Mouse (Mus musculus) cerebellum, adult 9-10 months (tissue): Measurements from ENCODE around the gene Adamts7.
A peak's percentile ranks its signal among the peaks of the same experiment; 100 is the strongest.

ENCODE experiments used
- DNase-seq: peaks from one replicate; pipeline ENCODE4 v3.0.0; 2022

Gene Adamts7

DNA sequence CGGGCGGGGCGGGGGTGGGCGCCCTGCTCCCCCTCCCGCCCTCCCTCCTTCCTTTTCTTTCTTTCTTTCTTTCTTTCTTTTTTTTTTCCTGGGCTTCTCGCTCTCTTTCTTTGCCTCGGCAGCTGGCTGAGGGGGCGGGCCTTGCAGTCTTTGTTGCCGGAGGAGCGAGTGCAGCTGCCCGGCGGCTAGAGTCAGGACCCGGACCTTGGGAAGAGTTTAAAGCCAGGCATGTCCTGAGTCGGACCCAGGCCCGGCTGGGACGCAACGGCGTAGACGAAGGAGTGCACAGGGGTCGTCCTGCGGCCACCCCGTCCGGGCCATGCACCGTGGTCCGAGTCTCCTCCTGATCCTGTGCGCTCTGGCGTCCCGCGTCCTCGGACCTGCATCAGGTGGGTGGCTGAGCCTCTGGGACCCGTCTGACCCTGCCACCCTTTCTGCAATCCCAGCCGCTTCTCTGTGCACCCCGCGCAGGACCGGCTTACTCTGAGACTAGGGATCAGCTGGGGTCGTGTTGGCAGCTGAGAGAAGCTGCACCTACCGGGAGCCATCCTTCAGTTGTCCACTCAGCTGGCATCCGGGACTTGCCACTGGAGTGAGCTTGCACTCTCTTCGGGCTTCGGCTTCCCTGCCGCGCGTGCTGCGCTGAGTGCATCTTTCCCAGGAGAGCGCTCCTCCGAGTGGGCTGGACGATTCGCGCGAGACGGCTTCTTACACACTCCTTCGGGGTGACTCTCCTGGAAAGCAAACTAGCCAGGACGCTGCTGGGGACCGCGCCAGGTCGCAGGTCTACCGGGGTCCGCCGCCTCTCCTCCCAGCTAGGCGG lies at the start of gene Adamts7:
Gene Adamts7 (plus strand): TSS at position 144 of the 823 bp plus-strand sequence.
- no peak for DNase-seq

DNA sequence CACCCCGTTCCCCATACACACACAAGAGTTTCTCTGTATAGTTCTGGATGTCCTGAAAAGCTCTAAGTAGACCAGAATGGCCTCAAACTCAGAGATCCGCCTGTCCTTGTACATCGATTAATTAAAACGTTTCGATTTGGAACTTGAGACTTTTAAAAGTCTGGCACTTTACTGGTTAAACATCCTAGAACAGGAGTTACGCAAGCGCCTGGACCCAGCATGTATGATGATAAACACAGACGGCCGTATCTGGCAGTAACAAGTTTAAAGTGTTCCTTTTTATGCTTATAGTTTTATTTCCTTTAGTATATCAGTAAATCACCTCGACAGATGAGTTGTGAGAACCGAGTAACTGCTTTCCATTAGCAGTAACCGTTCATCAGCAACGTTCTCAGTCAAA lies 49.7 kb upstream of the Adamts7 start:
- no peak for DNase-seq

DNA sequence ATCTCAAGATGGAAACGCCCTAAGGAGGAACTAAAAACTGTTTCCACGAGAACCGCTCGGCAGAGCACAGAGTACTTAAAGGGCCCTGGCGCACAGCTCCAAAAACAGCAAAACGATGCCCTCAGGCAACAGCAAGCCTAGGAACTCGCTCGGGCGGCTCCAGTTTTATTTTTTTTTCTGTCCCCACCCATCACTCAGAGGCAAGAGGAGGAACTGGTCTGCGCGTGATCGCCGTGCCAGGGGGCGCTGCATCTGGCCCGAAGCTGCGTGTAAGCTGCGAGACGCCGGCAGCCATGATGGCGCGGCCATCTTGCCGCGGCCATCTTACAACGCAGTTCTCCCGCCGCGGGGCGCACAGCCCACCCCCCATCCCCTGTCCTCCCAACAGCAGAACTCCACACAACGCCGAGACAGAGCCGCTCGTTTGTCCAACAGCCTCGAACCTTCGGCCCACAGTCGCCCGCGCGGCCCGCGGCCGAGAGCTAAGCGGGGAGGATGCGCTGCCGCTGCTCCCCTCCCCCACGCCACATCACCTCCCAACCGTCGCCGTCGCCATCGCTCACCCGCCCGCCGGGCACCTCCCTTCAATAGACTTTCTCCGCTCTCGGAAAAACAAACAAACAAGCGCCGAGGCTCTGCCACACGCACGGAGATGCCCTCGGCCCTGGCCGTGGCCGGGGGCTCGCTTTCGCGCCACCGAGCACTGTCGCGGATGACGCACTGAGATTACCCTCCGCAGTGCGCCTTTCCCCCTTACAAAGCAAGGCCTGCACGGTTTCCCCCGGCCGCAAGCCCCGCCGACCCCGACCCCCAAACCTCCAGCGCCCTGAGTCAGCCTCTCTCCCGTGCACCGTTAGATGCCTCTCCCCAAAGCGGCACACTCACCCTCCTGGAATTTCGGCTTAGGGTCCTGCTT lies 49.0 kb upstream of the Adamts7 start:
- peak; percentile 86 for DNase-seq

DNA sequence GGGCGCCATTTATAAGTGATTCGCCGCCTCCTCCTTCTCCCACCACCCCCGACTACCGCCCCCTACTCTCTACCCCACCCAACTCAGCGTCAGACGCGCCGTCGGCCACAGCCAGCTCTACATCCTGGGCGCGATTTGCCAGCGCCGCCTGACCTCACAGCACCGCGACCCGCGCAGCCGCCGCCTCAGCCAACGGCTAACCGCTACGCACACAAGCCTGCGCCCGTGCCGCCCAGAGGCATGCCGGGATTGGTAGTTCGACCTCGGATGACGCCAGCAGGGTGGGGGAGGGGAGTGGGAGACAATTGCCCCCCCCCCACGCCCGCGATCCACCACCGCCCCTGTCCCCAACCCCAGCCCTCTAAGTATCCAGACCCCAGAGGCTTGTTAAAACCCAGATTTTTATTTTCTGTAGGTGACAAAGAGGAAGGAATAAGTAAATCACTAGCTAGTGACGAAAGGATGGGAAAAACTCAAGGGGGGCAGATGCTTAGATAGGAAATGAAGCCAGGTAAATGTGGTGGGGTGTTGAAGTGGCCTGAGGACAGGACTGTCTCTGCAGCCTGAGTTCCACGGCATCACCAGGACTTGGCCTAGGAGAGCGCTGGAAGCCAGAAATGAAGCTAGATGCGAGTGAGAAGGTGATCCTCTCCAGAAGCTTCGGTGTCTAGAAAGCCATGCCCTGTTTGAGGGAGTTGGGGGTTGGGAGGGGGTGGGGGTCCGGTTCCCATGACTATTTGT lies 48.1 kb upstream of the Adamts7 start, which contains the start of gene Morf4l1:
Gene Morf4l1 (minus strand): TSS at position 208 of the 741 bp plus-strand sequence.
- peak; percentile 96 for DNase-seq

DNA sequence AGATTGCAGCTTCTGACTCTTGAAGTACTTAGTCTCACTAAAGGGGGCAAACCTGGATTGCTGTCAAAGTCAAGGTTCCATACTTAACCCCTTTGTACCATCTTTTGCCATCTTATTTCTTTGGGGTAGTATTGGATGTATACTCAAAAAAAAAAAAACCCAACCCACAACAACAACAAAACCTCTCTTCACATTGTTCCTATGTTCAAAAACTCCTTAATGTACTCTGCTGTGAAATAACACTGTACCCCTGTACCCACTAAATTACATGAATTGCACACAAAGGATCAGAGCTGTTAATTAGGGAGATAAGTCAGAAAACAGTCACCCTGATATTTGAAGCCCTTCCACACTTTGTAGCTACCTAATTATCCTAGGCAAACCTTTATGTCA lies 47.6 kb upstream of the Adamts7 start:
- no peak for DNase-seq

DNA sequence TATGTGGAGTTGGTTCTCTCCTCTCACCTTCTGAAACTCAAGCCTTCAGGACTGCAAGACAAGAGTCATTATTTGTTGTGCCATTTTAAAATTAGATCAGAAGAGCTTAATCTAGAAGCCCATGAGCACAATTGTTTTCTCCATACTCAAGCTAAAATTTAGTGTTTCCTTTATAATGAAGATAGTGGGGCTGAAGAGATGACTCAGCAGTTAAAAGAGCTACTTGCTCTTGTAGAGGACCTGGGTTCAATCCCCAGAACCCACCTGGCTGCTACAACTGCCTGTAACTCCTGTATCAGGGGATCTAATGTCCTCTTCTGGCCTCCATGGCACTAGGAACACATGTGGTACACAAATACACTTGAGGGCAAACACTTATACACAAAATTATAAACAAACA lies 45.6 kb upstream of the Adamts7 start:
- DNase-seq = no peak

DNA sequence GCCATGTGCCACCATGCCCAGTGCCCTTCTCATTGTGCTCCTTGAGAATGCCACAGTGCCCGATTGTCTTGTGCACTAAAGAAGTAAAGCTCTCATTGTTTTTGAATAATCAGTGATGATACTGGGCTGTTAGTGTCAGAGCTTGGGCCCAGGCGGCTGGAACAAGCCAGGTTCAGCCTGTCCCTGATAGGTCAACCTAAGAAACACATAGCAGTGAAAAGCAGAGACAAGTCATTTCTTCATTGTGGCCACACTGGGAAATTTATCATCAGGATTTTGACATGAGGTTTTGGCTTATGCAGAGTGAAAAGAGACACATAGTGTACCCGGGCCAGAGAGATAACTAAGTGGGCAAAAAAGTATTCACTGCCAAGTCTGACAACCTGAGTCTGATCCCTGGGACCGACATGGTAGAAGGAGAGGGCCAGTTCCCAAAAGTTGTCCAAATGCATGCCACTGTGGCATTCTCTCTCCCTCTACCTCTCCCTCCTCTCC lies 40.6 kb upstream of the Adamts7 start:
- no peak for DNase-seq

DNA sequence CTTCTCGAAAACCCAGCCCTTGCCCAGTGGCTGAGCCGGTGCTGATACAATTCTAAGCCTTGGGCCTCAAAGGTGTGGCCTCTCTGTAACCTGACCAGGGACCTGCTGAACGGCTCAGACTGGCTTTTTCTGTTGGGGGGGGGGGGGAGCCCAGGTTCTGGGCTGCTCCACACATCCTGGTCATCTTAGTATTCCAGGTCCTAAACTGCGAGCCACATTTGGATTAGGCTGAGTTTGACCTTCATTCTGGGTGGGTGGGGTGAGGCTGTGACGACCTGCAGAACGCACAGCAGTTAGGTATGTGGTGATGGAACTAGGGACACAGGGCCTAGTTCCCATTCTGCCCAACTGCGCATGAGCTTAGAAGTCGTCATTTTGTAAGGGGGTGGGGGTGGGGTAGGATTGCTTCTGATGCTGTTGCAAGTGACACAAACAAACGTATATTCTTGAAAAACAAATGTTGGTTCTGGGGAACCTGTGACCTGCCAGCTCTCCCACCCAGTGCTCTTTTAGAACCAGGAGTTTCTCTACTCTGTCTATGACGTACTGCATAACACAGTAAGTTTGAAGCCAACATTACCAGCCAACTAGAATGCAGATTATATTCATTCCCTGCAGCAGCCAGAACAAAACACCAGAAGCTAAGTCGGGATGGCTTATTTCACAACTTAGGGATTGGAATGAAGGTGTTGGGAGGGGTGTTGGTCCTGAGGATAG lies 38.6 kb upstream of the Adamts7 start:
- no peak for DNase-seq

DNA sequence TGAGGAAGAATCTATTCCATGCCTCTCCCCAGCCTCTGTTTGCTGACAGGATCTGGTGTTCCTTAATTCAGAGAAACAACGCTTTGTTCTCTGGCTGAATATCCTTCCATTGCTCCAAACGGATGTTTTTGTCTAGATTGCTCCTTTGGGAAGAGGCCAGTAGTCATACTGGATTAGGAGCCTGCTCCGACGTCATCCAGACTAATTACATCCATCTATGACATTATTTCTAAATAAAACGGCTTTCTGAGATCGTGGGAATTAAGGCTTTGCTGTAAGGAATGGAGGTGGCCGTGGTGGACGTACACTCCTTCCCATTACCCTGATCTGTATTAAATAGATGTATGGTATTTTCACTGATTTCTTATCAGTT lies 38.0 kb upstream of the Adamts7 start:
- no peak for DNase-seq

DNA sequence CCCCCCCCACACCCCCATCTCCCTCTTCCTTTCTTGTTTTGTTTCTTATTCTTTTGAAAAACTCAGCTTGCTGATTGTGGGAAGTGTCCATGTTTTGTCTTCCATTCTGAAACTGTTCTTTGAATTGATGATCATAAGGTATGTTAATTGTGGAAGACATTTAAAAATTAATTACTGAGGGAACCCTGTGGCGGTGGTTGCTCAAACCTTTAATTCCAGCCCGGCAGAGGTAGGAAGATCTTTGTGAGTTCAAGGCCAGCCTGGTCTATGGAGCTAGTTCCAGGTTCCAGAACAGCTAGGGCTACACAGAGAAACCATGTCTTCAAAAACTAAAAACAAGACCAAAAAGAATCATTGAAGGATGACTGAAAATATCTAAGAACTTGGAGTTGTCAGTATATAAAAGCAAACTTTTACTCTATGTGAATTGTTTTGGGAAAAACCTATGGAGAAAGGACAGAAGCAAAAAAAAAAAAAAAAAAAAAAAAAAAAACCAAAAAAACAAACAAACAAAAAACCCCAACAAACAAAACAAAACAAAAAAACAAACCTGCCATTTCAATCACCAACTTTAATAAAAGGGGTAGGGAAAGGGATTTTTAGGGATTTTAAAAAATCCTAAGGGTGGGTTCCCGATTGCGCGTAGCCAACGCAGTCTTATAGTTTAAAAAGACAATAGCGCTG lies 37.3 kb upstream of the Adamts7 start:
- DNase-seq = no peak

DNA sequence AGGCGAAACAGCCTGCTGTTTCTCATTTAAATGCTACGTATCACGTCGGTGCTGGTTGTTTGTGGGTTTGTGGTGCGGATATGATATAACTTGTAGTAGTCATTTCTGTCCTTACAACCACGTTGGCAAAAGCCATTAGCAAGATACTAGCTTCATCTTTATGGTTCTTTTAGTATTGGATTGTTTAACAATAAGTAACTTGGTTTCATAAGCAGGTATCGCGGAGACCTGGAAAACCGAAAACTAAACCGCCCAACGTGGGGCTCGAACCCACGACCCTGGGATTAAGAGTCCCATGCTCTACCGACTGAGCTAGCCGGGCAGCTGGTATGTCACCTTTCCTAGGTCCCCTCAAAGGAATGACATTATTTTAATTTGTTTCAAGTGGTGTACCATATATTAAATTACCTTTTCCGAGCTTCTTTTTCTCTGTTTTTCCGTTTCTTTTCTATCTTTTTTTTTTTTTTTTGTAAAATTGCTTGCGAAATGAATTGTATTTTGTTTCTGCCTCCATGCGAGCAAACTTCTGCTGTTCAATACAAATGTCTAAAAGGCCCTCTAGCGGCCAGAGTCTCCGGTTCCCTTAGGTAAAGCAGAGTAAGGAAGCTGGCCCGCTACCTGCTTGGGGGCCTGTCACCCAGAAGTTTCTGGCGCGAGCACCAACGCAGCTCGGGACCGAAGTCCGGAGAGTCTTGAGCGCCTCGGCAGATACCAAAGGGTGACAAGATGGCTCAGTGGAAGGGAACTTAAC lies 36.4 kb upstream of the Adamts7 start:
- DNase-seq = peak; percentile 77

DNA sequence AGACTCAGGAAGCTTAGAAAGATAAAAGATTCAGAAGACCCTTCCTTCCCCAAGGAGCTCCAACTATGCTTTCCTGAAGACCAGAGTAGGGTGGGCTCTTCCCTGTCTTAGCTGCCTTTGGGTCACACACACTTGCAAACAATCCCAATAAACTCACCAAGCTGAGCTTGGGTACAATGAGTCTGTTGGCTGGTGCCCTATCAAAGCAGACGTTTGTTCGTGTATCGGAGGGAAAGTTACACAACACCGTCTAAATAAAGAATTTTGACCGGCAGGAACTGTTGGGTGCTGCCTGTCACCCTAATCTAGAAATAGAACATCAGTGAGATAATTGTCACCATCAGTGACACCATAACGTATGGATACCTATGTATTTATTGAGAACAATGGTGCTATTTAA lies 35.7 kb upstream of the Adamts7 start:
- no peak for DNase-seq

DNA sequence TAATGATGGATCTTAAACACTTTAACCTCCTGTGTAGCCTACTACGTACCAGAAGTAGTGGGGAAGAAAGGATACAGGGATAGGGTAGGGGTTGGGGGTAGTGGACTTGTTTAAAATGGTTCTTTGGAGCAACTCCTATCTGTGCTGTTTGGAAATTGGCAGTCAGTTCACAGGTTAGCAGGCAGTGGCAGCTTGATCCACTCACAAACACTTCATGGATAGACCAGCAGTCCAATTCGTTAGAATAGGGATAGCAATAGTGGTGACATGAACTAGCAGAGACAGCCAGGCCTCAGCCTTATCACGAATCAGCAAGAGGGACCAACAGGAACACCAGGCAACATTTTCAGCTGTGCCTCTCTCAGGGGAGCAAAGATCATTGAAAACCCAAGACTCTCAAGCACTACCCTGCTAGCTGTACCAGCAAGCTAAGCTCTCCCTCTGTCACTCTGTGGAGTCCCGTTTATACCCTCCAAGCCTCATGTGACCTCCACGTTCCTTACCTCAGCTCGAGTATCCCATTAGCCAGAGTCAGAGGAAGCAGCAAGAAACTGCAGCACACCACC lies 34.1 kb upstream of the Adamts7 start:
- no peak for DNase-seq

DNA sequence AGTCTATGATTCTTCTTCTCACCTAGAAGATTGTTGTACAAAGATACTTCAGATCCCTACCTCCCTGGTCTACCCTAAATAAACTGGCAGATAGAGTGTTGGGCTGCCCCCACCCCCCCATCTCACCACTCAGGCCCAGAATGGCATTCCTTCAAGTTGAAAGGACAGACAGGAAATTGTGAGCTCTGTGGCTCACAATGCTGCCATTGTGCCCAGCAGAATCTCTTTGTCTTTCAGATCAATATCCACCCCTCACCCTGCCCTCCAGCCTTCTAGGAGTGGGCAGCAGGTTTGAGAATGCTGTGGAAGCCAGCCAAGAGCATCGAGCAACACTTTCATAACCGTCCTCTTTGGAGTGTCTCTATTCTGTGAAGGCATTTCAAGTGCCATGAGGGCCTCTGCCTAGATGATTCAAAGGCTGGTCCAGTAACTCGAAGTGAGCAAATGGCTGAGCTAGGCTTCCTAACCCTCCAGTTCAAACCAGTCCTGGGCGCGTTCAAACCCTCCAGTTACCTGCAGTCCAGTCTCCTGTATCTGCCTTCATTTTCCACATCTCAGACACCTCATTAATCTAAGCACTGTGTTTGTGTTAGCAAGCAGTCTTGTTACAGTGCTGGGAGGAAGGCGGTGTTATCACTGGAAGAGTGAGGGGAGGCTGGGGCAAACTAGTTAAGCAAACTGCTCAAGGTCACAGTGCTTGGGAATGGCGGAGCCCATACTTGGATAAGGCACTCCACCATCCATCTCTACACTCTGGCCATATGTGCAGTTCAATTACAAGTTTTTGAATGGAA lies 29.1 kb upstream of the Adamts7 start:
- DNase-seq = no peak

DNA sequence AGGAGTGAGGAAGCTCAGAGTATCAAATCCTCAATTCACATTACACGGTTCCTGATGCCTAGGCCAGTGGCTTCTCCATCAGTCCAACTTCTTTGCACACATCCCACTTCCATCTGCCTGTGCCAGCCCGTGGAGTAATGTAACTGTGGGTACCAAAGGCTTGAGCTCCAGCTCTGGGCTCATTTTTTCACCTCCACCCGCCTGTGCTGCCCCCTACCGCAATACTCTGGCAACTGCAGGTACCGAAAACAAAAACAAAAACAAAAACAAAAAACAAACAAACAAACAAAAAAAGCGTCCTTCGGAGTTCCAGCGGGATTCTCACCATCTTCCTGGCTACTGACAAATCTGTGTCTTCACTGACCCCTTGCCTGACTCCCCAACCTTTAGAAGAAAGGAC lies 27.4 kb upstream of the Adamts7 start:
- DNase-seq = no peak

DNA sequence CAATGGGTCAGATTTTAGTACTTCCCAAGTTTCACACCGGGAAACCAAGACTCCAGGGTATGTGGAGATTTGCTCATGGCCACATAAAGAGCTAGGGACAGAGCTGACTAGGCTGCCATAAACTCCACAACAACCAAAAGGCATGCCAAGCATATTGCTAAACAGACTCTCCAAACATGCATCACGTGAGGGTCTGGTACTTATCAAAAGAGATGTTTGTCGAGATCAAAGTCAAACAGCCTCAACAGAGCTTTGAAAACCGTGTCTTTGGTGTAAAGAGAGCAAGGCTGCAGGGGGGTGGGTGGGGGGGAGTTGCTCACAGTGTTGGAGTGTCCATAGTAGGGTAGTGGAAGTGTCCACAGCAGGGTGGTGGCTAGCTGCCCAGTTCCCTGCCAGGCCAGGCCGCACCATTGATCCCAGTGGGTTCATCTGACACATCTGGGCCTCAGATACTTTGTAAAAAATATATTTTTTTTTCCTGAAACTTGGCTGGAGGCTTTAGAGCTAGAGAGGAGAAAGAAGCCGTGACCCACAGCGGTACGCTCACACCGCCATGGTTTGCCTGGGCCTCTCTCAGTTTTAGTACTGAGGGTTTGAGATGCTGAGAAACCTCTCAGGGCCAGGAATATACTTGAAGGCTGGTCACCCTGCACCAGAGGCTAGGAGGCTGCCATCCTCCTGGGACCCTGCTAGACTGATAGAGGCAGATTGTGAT lies 26.7 kb upstream of the Adamts7 start:
- DNase-seq = no peak

DNA sequence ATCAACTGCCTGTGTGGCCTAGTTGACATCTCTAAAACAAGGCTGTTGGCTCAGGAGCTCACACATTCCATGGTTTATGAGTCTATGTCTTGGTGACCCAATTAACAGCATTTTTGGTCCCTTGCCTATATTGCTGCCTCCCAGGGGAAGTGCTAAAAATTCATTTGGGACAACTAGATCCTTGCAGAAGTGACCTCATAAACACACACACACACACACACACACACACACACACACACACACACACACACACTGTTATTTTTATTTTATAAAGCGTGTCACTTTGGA lies 26.2 kb upstream of the Adamts7 start:
- DNase-seq = no peak

DNA sequence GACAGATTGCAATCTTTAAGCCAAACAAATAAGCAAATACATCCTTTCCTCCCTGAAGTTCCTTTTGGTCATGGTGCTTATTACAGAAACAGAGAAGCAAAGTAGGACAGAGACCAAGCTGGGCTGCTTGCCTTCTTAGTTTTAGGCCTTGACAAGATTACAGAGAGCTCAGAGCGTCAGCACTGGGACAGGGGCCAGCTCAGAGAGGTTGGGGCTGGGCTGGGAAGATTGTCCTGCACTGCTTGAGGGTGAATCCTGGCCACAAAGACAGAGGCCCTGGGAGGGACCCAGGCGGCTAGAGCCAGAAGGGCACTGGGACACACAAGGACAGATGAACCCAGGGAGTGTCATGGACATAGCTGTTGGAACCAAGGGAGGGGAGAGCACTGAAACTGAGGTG lies 17.1 kb upstream of the Adamts7 start:
- DNase-seq = no peak

DNA sequence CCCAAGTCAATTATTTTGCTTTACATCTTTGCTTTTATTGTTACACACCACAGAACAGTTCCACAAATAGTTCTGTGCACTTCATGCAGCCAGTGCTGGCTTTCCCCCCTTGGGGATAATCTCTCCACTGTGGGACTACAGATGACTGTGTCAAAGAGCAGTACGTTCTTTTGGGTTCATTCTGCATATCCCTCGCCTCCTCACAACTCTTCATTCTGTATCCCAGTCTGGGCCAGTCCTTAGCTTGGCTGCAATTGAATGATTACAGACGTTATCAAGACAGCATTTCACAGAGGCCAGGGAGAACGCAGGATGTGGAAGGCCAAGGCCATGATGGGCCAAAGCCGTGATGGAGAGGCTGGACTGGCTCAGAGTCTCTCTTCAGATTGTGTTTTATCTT lies 16.0 kb upstream of the Adamts7 start:
- DNase-seq = no peak
